Mouse (Mus musculus): ENCODE results near the gene Tex45. TPM values are rescaled to one million over a fixed set of nuclear protein-coding genes. Genes with fewer than 3 reads are reported as not detected.

The Tex45 gene
- polyA plus RNA-seq, 1 experiment from 2014 or later = not detected

- Histone ChIP-seq H3K27me3 (ENCODE audit: low read depth, poor library complexity, severe bottlenecking) (no peaks in the 10 kb centered on the region), H3K4me1 (peaks cover 23% of the 10 kb centered on the region), H3K4me3 (peak overlapping the region; percentile 65), H3K27ac (replicated peaks) (peak overlapping the region; percentile 78), H3K36me3 (peaks cover 31% of the 10 kb centered on the region), H3K9me3 (replicated peaks) (no peaks in the 10 kb centered on the region)
- no peak for DNase-seq (ENCODE audit: low spot score)
- WGBS = 11% methylated on average over 16 of the region's 16 CpGs
Observed at GRCm38 (mm10) chr8:3517117-3517495, 46.4 kb downstream of the Tex45 start.

- Histone ChIP-seq H3K27me3 (ENCODE audit: low read depth, poor library complexity, severe bottlenecking) (no peaks in the 10 kb centered on the region), H3K9me3 (replicated peaks) (no peaks in the 10 kb centered on the region), H3K27ac (replicated peaks) (no peak overlapping the region), H3K4me3 (no peak overlapping the region), H3K4me1 (peaks cover 2% of the 10 kb centered on the region), H3K36me3 (peaks cover 40% of the 10 kb centered on the region)
- DNase-seq (ENCODE audit: low spot score) = no peak
- WGBS = 90% methylated on average over 13 of the region's 13 CpGs
Observed at GRCm38 (mm10) chr8:3522007-3522697, 51.5 kb downstream of the Tex45 start.

GRCm38 (mm10) chr8:3530816-3531215, 60.2 kb downstream of the Tex45 start:
- no peaks in the 10 kb centered on the region for H3K9me3 ChIP-seq (replicated peaks)
- peaks cover 31% of the 10 kb centered on the region for H3K36me3 ChIP-seq
- H3K27ac ChIP-seq (replicated peaks) = no peak overlapping the region
- DNase-seq (ENCODE audit: low spot score) = no peak
- no peaks in the 10 kb centered on the region for H3K4me1 ChIP-seq
- no peak overlapping the region for H3K4me3 ChIP-seq
- H3K27me3 ChIP-seq (ENCODE audit: low read depth, poor library complexity, severe bottlenecking) = no peaks in the 10 kb centered on the region
- 92% methylated on average over 5 of the region's 5 CpGs for WGBS

GRCm38 (mm10) chr8:3531936-3532335, 61.3 kb downstream of the Tex45 start:
- 93% methylated on average over 18 of the region's 18 CpGs for WGBS
- no peak for DNase-seq (ENCODE audit: low spot score)
- peaks cover 34% of the 10 kb centered on the region for H3K36me3 ChIP-seq
- no peak overlapping the region for H3K4me3 ChIP-seq
- H3K9me3 ChIP-seq (replicated peaks) = no peaks in the 10 kb centered on the region
- H3K4me1 ChIP-seq = no peaks in the 10 kb centered on the region
- no peak overlapping the region for H3K27ac ChIP-seq (replicated peaks)
- H3K27me3 ChIP-seq (ENCODE audit: low read depth, poor library complexity, severe bottlenecking) = no peaks in the 10 kb centered on the region

GRCm38 (mm10) chr8:3536053-3536841, 65.6 kb downstream of the Tex45 start:
- DNase-seq (ENCODE audit: low spot score) = no peak
- Histone ChIP-seq H3K4me1 (no peaks in the 10 kb centered on the region), H3K27me3 (ENCODE audit: low read depth, poor library complexity, severe bottlenecking) (no peaks in the 10 kb centered on the region), H3K27ac (replicated peaks) (no peak overlapping the region), H3K36me3 (peaks cover 64% of the 10 kb centered on the region), H3K9me3 (replicated peaks) (no peaks in the 10 kb centered on the region), H3K4me3 (no peak overlapping the region)
- WGBS = 60% methylated on average over 15 of the region's 15 CpGs

Other genes with a start within 250 kb of the Tex45 start
- 21.9 and 26.3 TPM in 2 replicates for gene Insr, start 191.2 kb upstream of the Tex45 start, polyA plus RNA-seq (2016; fragmentation: Nextera tagmentation; extraction: Ambion mirVana)
- not detected in 2 replicates for gene A430078G23Rik, start 117.4 kb upstream of the Tex45 start, polyA plus RNA-seq (2016; fragmentation: Nextera tagmentation; extraction: Ambion mirVana)
- 10.3 and 11.8 TPM in 2 replicates for gene Arhgef18, start 77.9 kb upstream of the Tex45 start, polyA plus RNA-seq (2016; fragmentation: Nextera tagmentation; extraction: Ambion mirVana)
- gene Pex11g, start 3.2 kb upstream of the Tex45 start, polyA plus RNA-seq (2016; fragmentation: Nextera tagmentation; extraction: Ambion mirVana) = 4.5 and 4.8 TPM in 2 replicates
- 69.4 and 80.0 TPM in 2 replicates for gene Zfp358, start 22.3 kb downstream of the Tex45 start, polyA plus RNA-seq (2016; fragmentation: Nextera tagmentation; extraction: Ambion mirVana)
- gene Mcoln1, start 29.6 kb downstream of the Tex45 start, polyA plus RNA-seq (2016; fragmentation: Nextera tagmentation; extraction: Ambion mirVana) = 62.0 and 69.6 TPM in 2 replicates
- gene Pnpla6, start 44.5 kb downstream of the Tex45 start, polyA plus RNA-seq (2016; fragmentation: Nextera tagmentation; extraction: Ambion mirVana) = 20.0 and 22.2 TPM in 2 replicates
- gene C330021F23Rik, start 97.1 kb downstream of the Tex45 start, polyA plus RNA-seq (2016; fragmentation: Nextera tagmentation; extraction: Ambion mirVana) = 9.8 and 11.2 TPM in 2 replicates
- gene Camsap3, start 116.4 kb downstream of the Tex45 start, polyA plus RNA-seq (2016; fragmentation: Nextera tagmentation; extraction: Ambion mirVana) = 10.4 and 14.3 TPM in 2 replicates
- 76.5 and 77.0 TPM in 2 replicates for gene Xab2, start 150.5 kb downstream of the Tex45 start, polyA plus RNA-seq (2016; fragmentation: Nextera tagmentation; extraction: Ambion mirVana)
- gene Pet100, start 150.7 kb downstream of the Tex45 start, polyA plus RNA-seq (2016; fragmentation: Nextera tagmentation; extraction: Ambion mirVana) = 94.0 and 97.3 TPM in 2 replicates
- 0.22 and 0.27 TPM in 2 replicates for gene Pcp2, start 154.7 kb downstream of the Tex45 start, polyA plus RNA-seq (2016; fragmentation: Nextera tagmentation; extraction: Ambion mirVana)
- gene Stxbp2, start 160.1 kb downstream of the Tex45 start, polyA plus RNA-seq (2016; fragmentation: Nextera tagmentation; extraction: Ambion mirVana) = 30.3 and 35.4 TPM in 2 replicates
- 0.20 and 0.21 TPM in 2 replicates for gene Retn, start 184.9 kb downstream of the Tex45 start, polyA plus RNA-seq (2016; fragmentation: Nextera tagmentation; extraction: Ambion mirVana)
- gene Mcemp1, start 194.9 kb downstream of the Tex45 start, polyA plus RNA-seq (2016; fragmentation: Nextera tagmentation; extraction: Ambion mirVana) = 0.07 and 0.15 TPM in 2 replicates
- 9.2 and 10.0 TPM in 2 replicates for gene Fcor, start 201.5 kb downstream of the Tex45 start, polyA plus RNA-seq (2016; fragmentation: Nextera tagmentation; extraction: Ambion mirVana)
- gene Trappc5, start 205.4 kb downstream of the Tex45 start, polyA plus RNA-seq (2016; fragmentation: Nextera tagmentation; extraction: Ambion mirVana) = 47.2 and 48.8 TPM in 2 replicates
- 0.11 and 0.22 TPM in 2 replicates for gene Fcer2a, start 223.3 kb downstream of the Tex45 start, polyA plus RNA-seq (2016; fragmentation: Nextera tagmentation; extraction: Ambion mirVana)
- gene Clec4g, start 249.8 kb downstream of the Tex45 start, polyA plus RNA-seq (2016; fragmentation: Nextera tagmentation; extraction: Ambion mirVana) = 0.09 and 0.26 TPM in 2 replicates

Data from midbrain, embryonic 10.5 days (tissue).